ENCODE assay signal across 8 mouse cellular contexts in genomic region chr8:83442243-83443051, GRCm38 (mm10). TPM values are rescaled to one million over a fixed set of nuclear protein-coding genes. Genes with fewer than 3 reads are reported as not detected.
DNase-seq lines count a peak whose midpoint lies in the region; ATAC-seq lines count a peak whose summit lies in the region.

No protein-coding gene starts in this region.

- peak; percentile 100 for DNase-seq in NIH3T3 (ENCODE audit: low read depth)
- DNase-seq in cerebellum, postnatal 10 days = peak; percentile 99 to 100
- peak; percentile 95 to 97 for DNase-seq in frontal cortex, postnatal 10 days (ENCODE audit: low spot score in 2 of 2)
- peak; percentile 91 to 98 for DNase-seq in layer of hippocampus, postnatal 14 days (ENCODE audit: low spot score in 2 of 2)
- DNase-seq in lung, postnatal 14 days = peak; percentile 98
- DNase-seq in retina, adult 2 months (ENCODE audit: low read depth, low spot score) = peak; percentile 93
- DNase-seq in thymus, postnatal 36 days = peak; percentile 97 to 98

- peak overlapping the region; percentile 95 for H3K27ac ChIP-seq in hindbrain, embryonic 12.5 days

- peak; percentile 100 for ATAC-seq in hindbrain, embryonic 12.5 days (ENCODE audit: low FRiP score)

- no peaks in the 10 kb centered on the region for H3K9me3 ChIP-seq in hindbrain, embryonic 12.5 days (replicated peaks)

- H3K27me3 ChIP-seq in hindbrain, embryonic 12.5 days = no peaks in the 10 kb centered on the region

- peak overlapping the region; percentile 95 for H3K9ac ChIP-seq in hindbrain, embryonic 12.5 days

- 1% methylated on average over 64 of the region's 64 CpGs for WGBS in hindbrain, embryonic 12.5 days

- H3K4me1 ChIP-seq in hindbrain, embryonic 12.5 days = peaks cover 16% of the 10 kb centered on the region

- peaks cover 4% of the 10 kb centered on the region for H3K36me3 ChIP-seq in hindbrain, embryonic 12.5 days

- H3K4me2 ChIP-seq in hindbrain, embryonic 12.5 days (replicated peaks) = peak overlapping the region; percentile 66

- H3K4me3 ChIP-seq in hindbrain, embryonic 12.5 days = peak overlapping the region; percentile 95

RNA-seq across cellular contexts. Expression of gene Scoc, which starts 15.7 kb away (rescaled TPM):
- 161 and 178 TPM in 2 replicates for polyA plus RNA-seq in hindbrain, embryonic 12.5 days (2016; fragmentation: Nextera tagmentation; extraction: Ambion mirVana)
- 100 to 1,000 TPM; 233 TPM for total RNA-seq in layer of hippocampus, postnatal 14 days (2021)

RNA-seq across cellular contexts. Expression of gene Clgn, which starts 52.8 kb away (rescaled TPM):
- polyA plus RNA-seq in hindbrain, embryonic 12.5 days (2016; fragmentation: Nextera tagmentation; extraction: Ambion mirVana) = 6.0 and 6.6 TPM in 2 replicates
- total RNA-seq in layer of hippocampus, postnatal 14 days (2021) = 10 to 100 TPM; 10.5 to 10.9 TPM

Comparison
In these comparisons a context has a peak if more than half of its experiments do, and no peak if none do; other contexts are left out.
1. Peak in every context shown above with its lines: DNase-seq, ATAC-seq, H3K4me3 ChIP-seq and H3K27ac ChIP-seq.